Mouse (Mus musculus) embryonic fibroblast, embryonic 13.5 days (primary cell): ENCODE measurements at regions not wholly inside any gene's neighbourhood (a gene's known extent, or its start where the extent isn't known, plus 50 kb on each side); places are given as distances from the start of the nearest gene placed in this dataset.

Experiments
- CTCF ChIP-seq: IDR thresholded peaks from 2 replicates; pipeline ENCODE4 v1.5.1; 2011; ENCODE audit warnings: mild to moderate bottlenecking, control low read depth, low read length, moderate library complexity, borderline replicate concordance; ENCODE audit not compliant: insufficient read depth
- POLR2A ChIP-seq: IDR thresholded peaks from 2 replicates; pipeline ENCODE4 v1.6.1; 2011; ENCODE audit warnings: low read depth, mild to moderate bottlenecking, control low read depth, low read length, moderate library complexity

DNA sequence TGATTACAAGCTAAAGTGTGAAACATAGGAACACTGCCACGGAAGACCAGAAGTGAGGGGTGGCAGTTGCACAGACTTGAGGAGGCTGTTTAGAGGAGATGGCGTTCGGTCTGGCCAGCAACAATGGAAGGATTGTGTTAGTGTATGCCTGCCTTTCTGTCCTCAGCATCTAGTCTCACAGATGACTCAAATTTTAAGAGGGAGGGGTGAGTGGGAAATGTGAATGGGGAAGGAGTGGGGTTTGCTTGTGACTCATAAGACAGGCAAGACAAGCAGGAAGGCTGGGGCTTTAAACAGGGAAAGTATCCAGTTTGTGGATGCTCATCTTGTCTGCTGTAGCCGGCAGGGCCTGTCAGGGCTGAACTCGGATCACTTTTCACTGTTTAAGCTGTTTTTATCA is 200.3 kb downstream of the Ets1 start:
- TF ChIP-seq CTCF (no peak), POLR2A (no peak)
